Mouse (Mus musculus): ENCODE measurements around the gene Ap1m1. TPM values are rescaled to one million over a fixed set of nuclear protein-coding genes. Genes with fewer than 3 reads are reported as not detected.
A peak's percentile ranks its signal among the peaks of the same experiment; 100 is the strongest.

Gene Ap1m1
- 64.1 and 67.7 TPM in 2 replicates for polyA plus RNA-seq (2015; fragmentation: Nextera tagmentation; extraction: Ambion mirVana)

- Histone ChIP-seq H3K4me2 (peak within 1 kb of the TSS; percentile 89), H3K4me3 (replicated peaks) (peak within 1 kb of the TSS; percentile 78), H3K4me1 (replicated peaks) (peaks cover 49% of the 10 kb centered on the region), H3K36me3 (peaks cover 21% of the 10 kb centered on the region), H3K9me3 (replicated peaks) (no peaks in the 10 kb centered on the region), H3K9ac (peak within 1 kb of the TSS; percentile 79), H3K27ac (peak within 1 kb of the TSS; percentile 96), H3K27me3 (no peaks in the 10 kb centered on the region)
- under 1% methylated on average over 54 of the region's 54 CpGs for WGBS (ENCODE audit: insufficient replicate concordance)
- DNase-seq (peak; percentile 97), ATAC-seq (ENCODE audit: low read depth) (peak; percentile 91)
Measured at GRCm38 (mm10) chr8:72239499-72240402, at the start of gene Ap1m1. TSS of gene Ap1m1 (plus strand) at chr8:72240018.

GRCm38 (mm10) chr8:72190215-72190539 lies 49.6 kb upstream of the Ap1m1 start:
- WGBS (ENCODE audit: insufficient replicate concordance) = 58% methylated on average over 2 of the region's 2 CpGs
- Histone ChIP-seq H3K36me3 (no peaks in the 10 kb centered on the region), H3K27me3 (no peaks in the 10 kb centered on the region), H3K9me3 (replicated peaks) (no peaks in the 10 kb centered on the region), H3K4me3 (replicated peaks) (no peak overlapping the region), H3K4me2 (no peak overlapping the region), H3K9ac (no peak overlapping the region), H3K27ac (no peak overlapping the region), H3K4me1 (replicated peaks) (no peaks in the 10 kb centered on the region; the same call in 1 of the 2 replicates)
- DNase-seq (no peak), ATAC-seq (ENCODE audit: low read depth) (no peak)

- no peak overlapping the region for H3K27ac ChIP-seq
- H3K4me1 ChIP-seq (replicated peaks) = no peaks in the 10 kb centered on the region; the same call in 1 of the 2 replicates
- no peak overlapping the region for H3K4me3 ChIP-seq (replicated peaks)
- DNase-seq = no peak
- no peak overlapping the region for H3K4me2 ChIP-seq
- H3K9ac ChIP-seq = no peak overlapping the region
- no peaks in the 10 kb centered on the region for H3K9me3 ChIP-seq (replicated peaks)
- no peaks in the 10 kb centered on the region for H3K27me3 ChIP-seq
- ATAC-seq (ENCODE audit: low read depth) = no peak
- H3K36me3 ChIP-seq = no peaks in the 10 kb centered on the region
Measured at GRCm38 (mm10) chr8:72192065-72192464, 47.8 kb upstream of the Ap1m1 start.

- H3K4me2 ChIP-seq = no peak overlapping the region
- no peaks in the 10 kb centered on the region for H3K4me1 ChIP-seq (replicated peaks)
- H3K4me3 ChIP-seq (replicated peaks) = no peak overlapping the region
- peaks cover 7% of the 10 kb centered on the region; the same call in 1 of the 2 replicates for H3K9me3 ChIP-seq (replicated peaks)
- DNase-seq (no peak), ATAC-seq (ENCODE audit: low read depth) (no peak)
- H3K27me3 ChIP-seq = no peaks in the 10 kb centered on the region
- no peak overlapping the region for H3K9ac ChIP-seq
- H3K36me3 ChIP-seq = no peaks in the 10 kb centered on the region
- WGBS (ENCODE audit: insufficient replicate concordance) = 48% methylated on average over 8 of the region's 8 CpGs
- no peak overlapping the region for H3K27ac ChIP-seq
Measured at GRCm38 (mm10) chr8:72197997-72198396, 41.8 kb upstream of the Ap1m1 start.

GRCm38 (mm10) chr8:72208582-72208981 lies 31.2 kb upstream of the Ap1m1 start:
- WGBS (ENCODE audit: insufficient replicate concordance) = 48% methylated on average over 1 of the region's 1 CpGs
- H3K27me3 ChIP-seq = no peaks in the 10 kb centered on the region
- no peak overlapping the region for H3K4me2 ChIP-seq
- no peaks in the 10 kb centered on the region; the same call in 1 of the 2 replicates for H3K9me3 ChIP-seq (replicated peaks)
- no peak overlapping the region for H3K9ac ChIP-seq
- no peaks in the 10 kb centered on the region for H3K4me1 ChIP-seq (replicated peaks)
- H3K4me3 ChIP-seq (replicated peaks) = no peak overlapping the region
- H3K36me3 ChIP-seq = no peaks in the 10 kb centered on the region
- ATAC-seq (ENCODE audit: low read depth) (no peak), DNase-seq (no peak)
- H3K27ac ChIP-seq = no peak overlapping the region

GRCm38 (mm10) chr8:72210222-72210621 lies 29.6 kb upstream of the Ap1m1 start:
- Histone ChIP-seq H3K36me3 (no peaks in the 10 kb centered on the region), H3K9ac (no peak overlapping the region), H3K9me3 (replicated peaks) (no peaks in the 10 kb centered on the region), H3K27ac (no peak overlapping the region), H3K27me3 (no peaks in the 10 kb centered on the region), H3K4me3 (replicated peaks) (no peak overlapping the region), H3K4me2 (no peak overlapping the region), H3K4me1 (replicated peaks) (no peaks in the 10 kb centered on the region)
- 58% methylated on average over 4 of the region's 4 CpGs for WGBS (ENCODE audit: insufficient replicate concordance)
- no peak for ATAC-seq (ENCODE audit: low read depth)
- DNase-seq = no peak

GRCm38 (mm10) chr8:72210710-72211109 lies 29.1 kb upstream of the Ap1m1 start:
- H3K36me3 ChIP-seq = no peaks in the 10 kb centered on the region
- H3K4me2 ChIP-seq = no peak overlapping the region
- H3K4me3 ChIP-seq (replicated peaks) = no peak overlapping the region
- H3K9me3 ChIP-seq (replicated peaks) = no peaks in the 10 kb centered on the region
- H3K9ac ChIP-seq = no peak overlapping the region
- H3K27me3 ChIP-seq = no peaks in the 10 kb centered on the region
- 35% methylated on average over 2 of the region's 2 CpGs for WGBS (ENCODE audit: insufficient replicate concordance)
- no peak overlapping the region for H3K27ac ChIP-seq
- ATAC-seq (ENCODE audit: low read depth) (no peak), DNase-seq (no peak)
- H3K4me1 ChIP-seq (replicated peaks) = no peaks in the 10 kb centered on the region

- H3K9me3 ChIP-seq (replicated peaks) = no peaks in the 10 kb centered on the region
- no peak overlapping the region for H3K27ac ChIP-seq
- no peak for DNase-seq
- 66% methylated on average over 1 of the region's 1 CpGs for WGBS (ENCODE audit: insufficient replicate concordance)
- ATAC-seq (ENCODE audit: low read depth) = no peak
- no peaks in the 10 kb centered on the region for H3K36me3 ChIP-seq
- no peak overlapping the region; the same call in 1 of the 2 replicates for H3K9ac ChIP-seq
- no peaks in the 10 kb centered on the region for H3K27me3 ChIP-seq
- H3K4me2 ChIP-seq = no peak overlapping the region
- 0 out of 2 replicates have a peak, but pooled peaks cover 3% of the 10 kb centered on the region for H3K4me1 ChIP-seq (replicated peaks)
- H3K4me3 ChIP-seq (replicated peaks) = no peak overlapping the region
Measured at GRCm38 (mm10) chr8:72211846-72212245, 28.0 kb upstream of the Ap1m1 start.

- H3K27me3 ChIP-seq = no peaks in the 10 kb centered on the region
- ATAC-seq (ENCODE audit: low read depth) (no peak), DNase-seq (no peak)
- H3K27ac ChIP-seq = no peak within 1 kb of the TSS
- no peak within 1 kb of the TSS for H3K4me3 ChIP-seq (replicated peaks)
- WGBS (ENCODE audit: insufficient replicate concordance) = 41% methylated on average over 4 of the region's 4 CpGs
- H3K9me3 ChIP-seq (replicated peaks) = no peaks in the 10 kb centered on the region
- H3K4me1 ChIP-seq (replicated peaks) = 0 out of 2 replicates have a peak, but pooled peaks cover 3% of the 10 kb centered on the region
- H3K4me2 ChIP-seq = no peak within 1 kb of the TSS
- H3K36me3 ChIP-seq = no peaks in the 10 kb centered on the region
- H3K9ac ChIP-seq = no peak within 1 kb of the TSS; the same call in 1 of the 2 replicates
Measured at GRCm38 (mm10) chr8:72212751-72213150, 27.1 kb upstream of the Ap1m1 start, which contains the start of gene Cib3. TSS of gene Cib3 (minus strand) at chr8:72212837.

GRCm38 (mm10) chr8:72213536-72213935 lies 26.3 kb upstream of the Ap1m1 start, which contains the start of gene Gm11034:
TSS of gene Gm11034 (minus strand) at chr8:72213636.
- DNase-seq (no peak), ATAC-seq (ENCODE audit: low read depth) (no peak)
- Histone ChIP-seq H3K9me3 (replicated peaks) (no peaks in the 10 kb centered on the region), H3K9ac (no peak within 1 kb of the TSS), H3K36me3 (no peaks in the 10 kb centered on the region), H3K4me3 (replicated peaks) (no peak within 1 kb of the TSS), H3K27ac (no peak within 1 kb of the TSS), H3K4me2 (no peak within 1 kb of the TSS), H3K4me1 (replicated peaks) (0 out of 2 replicates have a peak, but pooled peaks cover 3% of the 10 kb centered on the region), H3K27me3 (no peaks in the 10 kb centered on the region; the same call in 1 of the 2 replicates)
- 82% methylated on average over 3 of the region's 4 CpGs for WGBS (ENCODE audit: insufficient replicate concordance)

GRCm38 (mm10) chr8:72215060-72215459 lies 24.8 kb upstream of the Ap1m1 start:
- Histone ChIP-seq H3K4me1 (replicated peaks) (0 out of 2 replicates have a peak, but pooled peaks cover 9% of the 10 kb centered on the region), H3K9ac (no peak overlapping the region), H3K9me3 (replicated peaks) (no peaks in the 10 kb centered on the region), H3K36me3 (no peaks in the 10 kb centered on the region), H3K27ac (no peak overlapping the region), H3K4me2 (no peak overlapping the region), H3K27me3 (no peaks in the 10 kb centered on the region; the same call in 1 of the 2 replicates), H3K4me3 (replicated peaks) (no peak overlapping the region)
- DNase-seq = no peak
- WGBS (ENCODE audit: insufficient replicate concordance) = 42% methylated on average over 2 of the region's 2 CpGs
- ATAC-seq (ENCODE audit: low read depth) = no peak
